ENCODE assay signal across 25 mouse cellular contexts in genomic region chr10:31931961-31932360, GRCm38 (mm10).
"Had no signal": no experiment of that assay in that cellular context is flagged by ENCODE, and none has a peak within 500 bp of the region (broad histone marks: within the 10 kb centered on the region; RNA-seq: fewer than 3 reads in every experiment).

No protein-coding gene starts in this region.

- H3K4me3 ChIP-seq: limb, embryonic 12.5 days; limb, embryonic 15.5 days; megakaryocyte, embryonic 14.5 days; midbrain, embryonic 10.5 days; midbrain, embryonic 13.5 days; myocyte; neural tube, embryonic 13.5 days; stomach, embryonic 15.5 days had no signal

- H3K27me3 ChIP-seq: limb, embryonic 12.5 days; limb, embryonic 15.5 days; megakaryocyte, embryonic 14.5 days; midbrain, embryonic 13.5 days; neural tube, embryonic 13.5 days; stomach, embryonic 15.5 days had no signal

- H3K9me3 ChIP-seq: limb, embryonic 12.5 days; limb, embryonic 15.5 days; midbrain, embryonic 10.5 days; midbrain, embryonic 13.5 days; neural tube, embryonic 13.5 days; stomach, embryonic 15.5 days had no signal

- DNase-seq: kidney, adult 2 months; kidney, postnatal 25 days; left cerebral cortex, postnatal 4 days; liver, postnatal 0 days; lung, embryonic 14.5 days; lung, postnatal 36 days; retina, postnatal 1 day; right cerebral cortex, postnatal 4 days; thymus, adult 18-20 months; thymus, postnatal 36 days had no signal

- H3K9ac ChIP-seq: limb, embryonic 12.5 days; limb, embryonic 15.5 days; liver, embryonic 14.5 days; liver, postnatal 0 days; lung, embryonic 14.5 days; midbrain, embryonic 13.5 days; neural tube, embryonic 13.5 days; stomach, embryonic 15.5 days had no signal

- H3K27ac ChIP-seq: kidney, postnatal 0 days; limb, embryonic 12.5 days; limb, embryonic 15.5 days; liver, embryonic 14.5 days; midbrain, embryonic 10.5 days; midbrain, embryonic 13.5 days; neural tube, embryonic 13.5 days; stomach, embryonic 15.5 days had no signal

- H3K36me3 ChIP-seq: limb, embryonic 12.5 days; limb, embryonic 15.5 days; midbrain, embryonic 10.5 days; midbrain, embryonic 13.5 days; neural tube, embryonic 13.5 days; stomach, embryonic 15.5 days had no signal

- H3K4me2 ChIP-seq: limb, embryonic 12.5 days; limb, embryonic 15.5 days; liver, embryonic 11.5 days; lung, embryonic 14.5 days; midbrain, embryonic 13.5 days; neural tube, embryonic 13.5 days; stomach, embryonic 15.5 days had no signal

- ATAC-seq: inflammation-experienced regulatory T-cells, adult 6 months; intestine, postnatal 0 days; liver, postnatal 0 days; lung, postnatal 0 days; midbrain, embryonic 13.5 days; midbrain, embryonic 16.5 days had no signal

- H3K4me1 ChIP-seq: limb, embryonic 12.5 days; limb, embryonic 15.5 days; megakaryocyte, embryonic 14.5 days; midbrain, embryonic 10.5 days; midbrain, embryonic 13.5 days; neural tube, embryonic 13.5 days; stomach, embryonic 15.5 days had no signal
